Mouse (Mus musculus) heart, embryonic 11.5 days (tissue): ENCODE results near the gene Zfp282. TPM values are rescaled to one million over a fixed set of nuclear protein-coding genes. Genes with fewer than 3 reads are reported as not detected.

ENCODE experiments used
- ATAC-seq: fragments of 200-750 bp; cut with Nextera tagmentation; replicated peaks from 2 replicates; pipeline ENCODE4 v1.8.0; 2017; ENCODE audit warnings: moderate library complexity; ENCODE audit not compliant: insufficient number of reproducible peaks, low FRiP score, low TSS enrichment
- H3K27ac ChIP-seq: fragments of 300-500 bp; sonication (generic); 2 replicates; pipeline ENCODE4 v1.5.1; 2014; ENCODE audit warnings: mild to moderate bottlenecking, low read depth, low read length
- H3K27me3 ChIP-seq: fragments of 300-500 bp; sonication (generic); 2 replicates; pipeline ENCODE4 v1.6.1; 2014; ENCODE audit warnings: mild to moderate bottlenecking, low read length, mixed read lengths; ENCODE audit not compliant: control insufficient read depth, insufficient read depth
- H3K36me3 ChIP-seq: fragments of 300-500 bp; sonication (generic); 2 replicates; pipeline ENCODE4 v1.6.1; 2014; ENCODE audit warnings: mild to moderate bottlenecking, low read length, moderate library complexity, mixed read lengths; ENCODE audit not compliant: control insufficient read depth, insufficient read depth
- H3K4me1 ChIP-seq: fragments of 300-500 bp; sonication (generic); 2 replicates; pipeline ENCODE4 v1.6.1; 2014; ENCODE audit warnings: low read length; ENCODE audit not compliant: control insufficient read depth, insufficient read depth
- H3K4me2 ChIP-seq: fragments of 300-500 bp; sonication (generic); 2 replicates; pipeline ENCODE4 v1.6.1; 2014; ENCODE audit warnings: mild to moderate bottlenecking, moderate library complexity
- H3K4me3 ChIP-seq: fragments of 300-500 bp; sonication (generic); 2 replicates; pipeline ENCODE4 v1.5.1; 2014; ENCODE audit warnings: low read depth, low read length
- H3K9ac ChIP-seq: fragments of 300-500 bp; sonication (generic); 2 replicates; pipeline ENCODE4 v1.6.1; 2014; ENCODE audit warnings: mild to moderate bottlenecking, low read depth, low read length, moderate library complexity
- H3K9me3 ChIP-seq: fragments of 300-500 bp; sonication (generic); replicated peaks from 2 replicates; pipeline ENCODE4 v1.6.1; 2016; ENCODE audit warnings: low read length; ENCODE audit not compliant: control insufficient read depth
- WGBS: fragments of 180-500 bp; shearing (Covaris S2); extraction: QIAGEN DNeasy Blood & Tissue Kit; methylation state at CpG from one replicate; pipeline ENCODE4 v1.1.7; 2014; ENCODE audit not compliant: insufficient replicate concordance; 5-methylcytosine and 5-hydroxymethylcytosine counted together
- polyA plus RNA-seq: library from polyadenylated mRNA; unstranded; fragments of >200 nt; fragmentation: Nextera tagmentation; extraction: Ambion mirVana; gene quantifications from 2 replicates; pipeline ENCODE4 v1.2.1, GENCODE M21; 2014

Zfp282 gene
- polyA plus RNA-seq, 1 experiment from 2014 or later = 6.0 TPM

- Histone ChIP-seq H3K9me3 (peaks cover 2% of the 10 kb centered on the region), H3K4me1 (no peaks in the 10 kb centered on the region), H3K9ac (no peak overlapping the region), H3K36me3 (peaks cover 40% of the 10 kb centered on the region), H3K4me3 (no peak overlapping the region), H3K4me2 (no peak overlapping the region), H3K27me3 (peaks cover 36% of the 10 kb centered on the region), H3K27ac (no peak overlapping the region)
- 98% methylated on average over 5 of the region's 5 CpGs for WGBS
- ATAC-seq = no peak
Observed at GRCm38 (mm10) chr6:47906326-47906725, 29.3 kb downstream of the Zfp282 start.

GRCm38 (mm10) chr6:47909007-47909406 is 32.0 kb downstream of the Zfp282 start:
- no peak overlapping the region for H3K27ac ChIP-seq
- H3K4me1 ChIP-seq = no peaks in the 10 kb centered on the region
- WGBS = 74% methylated on average over 1 of the region's 1 CpGs
- peaks cover 2% of the 10 kb centered on the region for H3K9me3 ChIP-seq
- no peak overlapping the region for H3K4me2 ChIP-seq
- H3K9ac ChIP-seq = no peak overlapping the region
- peaks cover 27% of the 10 kb centered on the region for H3K36me3 ChIP-seq
- no peak for ATAC-seq
- peaks cover 25% of the 10 kb centered on the region for H3K27me3 ChIP-seq
- H3K4me3 ChIP-seq = no peak overlapping the region

- Histone ChIP-seq H3K4me2 (no peak overlapping the region), H3K4me1 (no peaks in the 10 kb centered on the region), H3K9ac (no peak overlapping the region), H3K9me3 (no peaks in the 10 kb centered on the region), H3K27ac (no peak overlapping the region), H3K36me3 (peaks cover 3% of the 10 kb centered on the region), H3K27me3 (peaks cover under 1% of the 10 kb centered on the region; the same call in 1 of the 2 replicates), H3K4me3 (no peak overlapping the region)
- WGBS = 63% methylated on average over 1 of the region's 1 CpGs
- ATAC-seq = no peak
Observed at GRCm38 (mm10) chr6:47911650-47912049, 34.6 kb downstream of the Zfp282 start.

GRCm38 (mm10) chr6:47912991-47913390 is 36.0 kb downstream of the Zfp282 start:
- H3K4me2 ChIP-seq = no peak overlapping the region
- H3K36me3 ChIP-seq = no peaks in the 10 kb centered on the region
- no peaks in the 10 kb centered on the region for H3K9me3 ChIP-seq
- no peak overlapping the region for H3K4me3 ChIP-seq
- ATAC-seq = no peak
- 46% methylated on average over 3 of the region's 3 CpGs for WGBS
- H3K27me3 ChIP-seq = no peaks in the 10 kb centered on the region
- H3K27ac ChIP-seq = no peak overlapping the region
- no peak overlapping the region for H3K9ac ChIP-seq
- no peaks in the 10 kb centered on the region for H3K4me1 ChIP-seq

GRCm38 (mm10) chr6:47917051-47917450 is 40.0 kb downstream of the Zfp282 start:
- Histone ChIP-seq H3K27me3 (no peaks in the 10 kb centered on the region), H3K4me3 (no peak overlapping the region), H3K27ac (no peak overlapping the region), H3K9me3 (no peaks in the 10 kb centered on the region), H3K4me2 (no peak overlapping the region), H3K4me1 (peaks cover 7% of the 10 kb centered on the region), H3K36me3 (no peaks in the 10 kb centered on the region), H3K9ac (no peak overlapping the region)
- WGBS = 71% methylated on average over 5 of the region's 5 CpGs
- ATAC-seq = no peak

- peaks cover 8% of the 10 kb centered on the region for H3K4me1 ChIP-seq
- no peaks in the 10 kb centered on the region for H3K27me3 ChIP-seq
- no peaks in the 10 kb centered on the region for H3K36me3 ChIP-seq
- no peak overlapping the region for H3K9ac ChIP-seq
- no peaks in the 10 kb centered on the region for H3K9me3 ChIP-seq
- H3K4me3 ChIP-seq = no peak overlapping the region
- H3K4me2 ChIP-seq = no peak overlapping the region
- ATAC-seq = no peak
- WGBS = 81% methylated on average over 3 of the region's 3 CpGs
- no peak overlapping the region for H3K27ac ChIP-seq
Observed at GRCm38 (mm10) chr6:47918768-47919274, 41.8 kb downstream of the Zfp282 start.

GRCm38 (mm10) chr6:47919646-47920446 is 42.8 kb downstream of the Zfp282 start:
- H3K27me3 ChIP-seq = no peaks in the 10 kb centered on the region
- peaks cover 8% of the 10 kb centered on the region for H3K4me1 ChIP-seq
- H3K4me2 ChIP-seq = peak overlapping the region; percentile 59
- 27% methylated on average over 11 of the region's 11 CpGs for WGBS
- no peak for ATAC-seq
- no peaks in the 10 kb centered on the region for H3K9me3 ChIP-seq
- peak overlapping the region; percentile 95 for H3K27ac ChIP-seq
- peak overlapping the region; percentile 86 for H3K4me3 ChIP-seq
- peak overlapping the region; percentile 94 for H3K9ac ChIP-seq
- no peaks in the 10 kb centered on the region for H3K36me3 ChIP-seq

- peak within 1 kb of the TSS; percentile 94 for H3K9ac ChIP-seq
- WGBS = under 1% methylated on average over 67 of the region's 67 CpGs
- H3K4me3 ChIP-seq = peak within 1 kb of the TSS; percentile 86
- H3K27me3 ChIP-seq = no peaks in the 10 kb centered on the region
- ATAC-seq = peak; percentile 92
- peak within 1 kb of the TSS; percentile 76 for H3K4me2 ChIP-seq
- H3K4me1 ChIP-seq = peaks cover 8% of the 10 kb centered on the region
- H3K27ac ChIP-seq = peak within 1 kb of the TSS; percentile 95
- H3K36me3 ChIP-seq = no peaks in the 10 kb centered on the region
- no peaks in the 10 kb centered on the region for H3K9me3 ChIP-seq
Observed at GRCm38 (mm10) chr6:47920447-47921340, 43.7 kb downstream of the Zfp282 start, which contains the start of gene Zfp212. Gene Zfp212, plus strand, starts transcription at chr6:47920476.
